Comparison of ENCODE assay signal across 25 mouse cellular contexts in genomic region chr14:37094436-37094835, GRCm38 (mm10). TPM values are rescaled to one million over a fixed set of nuclear protein-coding genes. Genes with fewer than 3 reads are reported as not detected.
DNase-seq lines count a peak whose midpoint lies in the region; ATAC-seq lines count a peak whose summit lies in the region.
"Had no signal": no experiment of that assay in that cellular context is flagged by ENCODE, and none has a peak within 500 bp of the region (broad histone marks: within the 10 kb centered on the region; RNA-seq: fewer than 3 reads in every experiment).

No protein-coding gene starts in this region.

- H3K9ac ChIP-seq in kidney, embryonic 15.5 days: no peak overlapping the region
- H3K9ac ChIP-seq in neural tube, embryonic 12.5 days: no peak overlapping the region
- H3K9ac ChIP-seq: embryonic facial prominence, embryonic 12.5 days; forebrain, embryonic 12.5 days; heart, embryonic 13.5 days; intestine, embryonic 15.5 days had no signal

- H3K9me3 ChIP-seq in kidney, embryonic 15.5 days (replicated peaks): no peaks in the 10 kb centered on the region
- no peaks in the 10 kb centered on the region for H3K9me3 ChIP-seq in neural tube, embryonic 12.5 days
- H3K9me3 ChIP-seq: embryonic facial prominence, embryonic 12.5 days; forebrain, embryonic 12.5 days; G1E; heart, embryonic 13.5 days; intestine, embryonic 15.5 days had no signal

- DNase-seq in cerebellum, adult 11-12 months: peak; percentile 11
- DNase-seq in cerebellum, adult 8-10 months: no peak
- peak; percentile 73 for DNase-seq in heart, adult 11 months
- DNase-seq in heart, adult 9 months (ENCODE audit: low spot score in 2 of 2): no peak
- DNase-seq in kidney, postnatal 10 days: no peak
- no peak for DNase-seq in neural tube, embryonic 10.5 days (ENCODE audit: extremely low spot score, low spot score)
- DNase-seq: adrenal gland, postnatal 10 days; B cell, adult 2 months; cerebellum, adult 9-11 months; embryo, embryonic 11 days; gastrocnemius, postnatal 14 days; heart, postnatal 36 days; kidney, adult 2 months had no signal

- peaks cover 38% of the 10 kb centered on the region for H3K27me3 ChIP-seq in kidney, embryonic 15.5 days
- H3K27me3 ChIP-seq in neural tube, embryonic 12.5 days (replicated peaks): peaks cover 10% of the 10 kb centered on the region; the same call in 1 of the 2 replicates

- peaks cover 16% of the 10 kb centered on the region for H3K4me1 ChIP-seq in kidney, embryonic 15.5 days
- H3K4me1 ChIP-seq in neural tube, embryonic 12.5 days: peaks cover 7% of the 10 kb centered on the region
- H3K4me1 ChIP-seq: intestine, embryonic 15.5 days had no signal

- no peak overlapping the region for H3K4me3 ChIP-seq in kidney, embryonic 15.5 days (replicated peaks)
- H3K4me3 ChIP-seq in neural tube, embryonic 12.5 days: no peak overlapping the region
- H3K4me3 ChIP-seq: embryonic facial prominence, embryonic 12.5 days; forebrain, embryonic 12.5 days; heart, embryonic 13.5 days; intestine, embryonic 15.5 days had no signal

- H3K36me3 ChIP-seq in kidney, embryonic 15.5 days: no peaks in the 10 kb centered on the region
- H3K36me3 ChIP-seq in neural tube, embryonic 12.5 days: no peaks in the 10 kb centered on the region
- H3K36me3 ChIP-seq: embryonic facial prominence, embryonic 12.5 days; forebrain, embryonic 12.5 days; G1E; heart, embryonic 13.5 days; intestine, embryonic 15.5 days had no signal

- no peak overlapping the region for H3K4me2 ChIP-seq in kidney, embryonic 15.5 days
- no peak overlapping the region for H3K4me2 ChIP-seq in neural tube, embryonic 12.5 days (replicated peaks)
- H3K4me2 ChIP-seq: embryonic facial prominence, embryonic 12.5 days; forebrain, embryonic 12.5 days; heart, embryonic 13.5 days; intestine, embryonic 15.5 days had no signal

- ATAC-seq in kidney, embryonic 15.5 days (replicated peaks; ENCODE audit: low FRiP score): 0 out of 2 replicates have a peak, but pooled peaks have one; percentile 40
- ATAC-seq in neural tube, embryonic 12.5 days (ENCODE audit: low FRiP score, low read depth): 0 out of 2 replicates have a peak, but pooled peaks have one; percentile 11
- ATAC-seq: CD4-positive, CD25-positive, alpha-beta regulatory T cell, adult 4 months; forebrain, embryonic 16.5 days; intestine, embryonic 15.5 days had no signal

- WGBS in kidney, embryonic 15.5 days: 41% methylated on average over 6 of the region's 6 CpGs
- WGBS in neural tube, embryonic 12.5 days: 65% methylated on average over 6 of the region's 6 CpGs

- H3K27ac ChIP-seq in kidney, embryonic 15.5 days: no peak overlapping the region
- H3K27ac ChIP-seq in neural tube, embryonic 12.5 days: no peak overlapping the region
- H3K27ac ChIP-seq: embryonic facial prominence, embryonic 12.5 days; forebrain, embryonic 12.5 days; heart, embryonic 13.5 days; intestine, embryonic 15.5 days had no signal

RNA-seq across cellular contexts. Expression of gene Cdhr1, which starts 3.7 kb away (rescaled TPM):
- polyA plus RNA-seq in kidney, embryonic 15.5 days (2015; fragmentation: Nextera tagmentation; extraction: Ambion mirVana): 2.7 and 3.1 TPM in 2 replicates
- polyA plus RNA-seq in neural tube, embryonic 12.5 days (2016; fragmentation: Nextera tagmentation; extraction: Ambion mirVana): 6.1 and 9.8 TPM in 2 replicates
- polyA plus RNA-seq: CD4-positive, CD25-positive, alpha-beta regulatory T cell, adult 4 months; G1E had no signal

RNA-seq across cellular contexts. Expression of gene 2610528A11Rik, which starts 19.4 kb away (rescaled TPM):
- polyA plus RNA-seq in kidney, embryonic 15.5 days (2015; fragmentation: Nextera tagmentation; extraction: Ambion mirVana): 0.71 and 3.1 TPM in 2 replicates
- 0.48 TPM in 1 of 2 replicates, not detected in the other for polyA plus RNA-seq in neural tube, embryonic 12.5 days (2016; fragmentation: Nextera tagmentation; extraction: Ambion mirVana)
- polyA plus RNA-seq: forebrain, embryonic 12.5 days; forebrain, embryonic 16.5 days; G1E had no signal

RNA-seq across cellular contexts. Expression of gene Lrit2, which starts 26.7 kb away (rescaled TPM):
- polyA plus RNA-seq in kidney, embryonic 15.5 days (2015; fragmentation: Nextera tagmentation; extraction: Ambion mirVana): not detected in 2 replicates
- polyA plus RNA-seq in neural tube, embryonic 12.5 days (2016; fragmentation: Nextera tagmentation; extraction: Ambion mirVana): not detected in 2 replicates
- polyA plus RNA-seq: CD4-positive, CD25-positive, alpha-beta regulatory T cell, adult 4 months; embryonic facial prominence, embryonic 12.5 days; forebrain, embryonic 12.5 days; forebrain, embryonic 16.5 days; frontal cortex, adult 2 months; G1E; gonadal fat pad, adult 2 months; heart, embryonic 13.5 days; heart, postnatal 0 days; intestine, embryonic 15.5 days had no signal

RNA-seq across cellular contexts. Expression of gene Lrit1, which starts 39.8 kb away (rescaled TPM):
- not detected in 2 replicates for polyA plus RNA-seq in kidney, embryonic 15.5 days (2015; fragmentation: Nextera tagmentation; extraction: Ambion mirVana)
- not detected in 2 replicates for polyA plus RNA-seq in neural tube, embryonic 12.5 days (2016; fragmentation: Nextera tagmentation; extraction: Ambion mirVana)
- polyA plus RNA-seq: CD4-positive, CD25-positive, alpha-beta regulatory T cell, adult 4 months; embryonic facial prominence, embryonic 12.5 days; forebrain, embryonic 12.5 days; forebrain, embryonic 16.5 days; frontal cortex, adult 2 months; G1E; gonadal fat pad, adult 2 months; heart, embryonic 13.5 days; heart, postnatal 0 days; intestine, embryonic 15.5 days had no signal

RNA-seq across cellular contexts. Expression of gene Ghitm, which starts 40.6 kb away (rescaled TPM):
- polyA plus RNA-seq in kidney, embryonic 15.5 days (2015; fragmentation: Nextera tagmentation; extraction: Ambion mirVana): 229 TPM in 2 replicates
- polyA plus RNA-seq in neural tube, embryonic 12.5 days (2016; fragmentation: Nextera tagmentation; extraction: Ambion mirVana): 192 and 201 TPM in 2 replicates

Comparison
In these comparisons a context has a peak if more than half of its experiments do, and no peak if none do; other contexts are left out.
1. DNase-seq: peak in cerebellum, adult 11-12 months (single experiment) and heart, adult 11 months (single experiment); none in cerebellum, adult 8-10 months (single experiment), heart, adult 9 months (0 of 2), kidney, postnatal 10 days (single experiment) and neural tube, embryonic 10.5 days (single experiment).